Mouse (Mus musculus): ENCODE data around the gene Scaf8. TPM values are rescaled to one million over a fixed set of nuclear protein-coding genes. Genes with fewer than 3 reads are reported as not detected.
"Not testable (repeated sequence)": the region's sequence is repeated elsewhere in the genome, so short reads cannot be mapped to it uniquely, and the experiment has no call there.

Scaf8 gene
- polyA plus RNA-seq, 1 experiment from 2014 or later, result 7.7 TPM

DNA sequence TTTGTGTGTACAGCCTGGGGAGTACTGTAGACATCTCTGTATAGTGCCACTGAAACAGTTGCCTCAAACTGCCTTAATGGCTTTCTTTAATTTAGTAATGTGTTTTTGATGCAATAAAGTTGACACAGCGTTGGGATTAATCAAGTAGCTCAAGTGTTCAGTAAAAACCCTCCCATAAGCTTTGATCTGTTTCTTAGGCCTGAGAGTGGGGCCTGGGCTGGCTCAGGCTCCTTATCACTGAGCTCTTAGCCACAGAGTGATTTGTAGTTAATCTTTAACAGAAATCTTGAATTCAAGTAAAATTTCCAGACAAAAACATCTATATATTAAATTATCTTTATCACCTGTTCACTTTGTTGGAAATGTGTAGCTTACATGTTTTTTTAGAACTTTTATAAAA lies 8.8 kb downstream of the Scaf8 start:
- 49% methylated on average over 1 of the region's 1 CpGs for WGBS (ENCODE audit: insufficient replicate concordance)
- not testable (repeated sequence) for DNase-seq; H3K4me3 ChIP-seq (replicated peaks); H3K27ac ChIP-seq; H3K9me3 ChIP-seq (replicated peaks); H3K4me2 ChIP-seq; H3K9ac ChIP-seq; ATAC-seq (ENCODE audit: low read depth); H3K36me3 ChIP-seq; H3K27me3 ChIP-seq
- H3K4me1 ChIP-seq (replicated peaks), result peaks cover 18% of the 10 kb centered on the region

DNA sequence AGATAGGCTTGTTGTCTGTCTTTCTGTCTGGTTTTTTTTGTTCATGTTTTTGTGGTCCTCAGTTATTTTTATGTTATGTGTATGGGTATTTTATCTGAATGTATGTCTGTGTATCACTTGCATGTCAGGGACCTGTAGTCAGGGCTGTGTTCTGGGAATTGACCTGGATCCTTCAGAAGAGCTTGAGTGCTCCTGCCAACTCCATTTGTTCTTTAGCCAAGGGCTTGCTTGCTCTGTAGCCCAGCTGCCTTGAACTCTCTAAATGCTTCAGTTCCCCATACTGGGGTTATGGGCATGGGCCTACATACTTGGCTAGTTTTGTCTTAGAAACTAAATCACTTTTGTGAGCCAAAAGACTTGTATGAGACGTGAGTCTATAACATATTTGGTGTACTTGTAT lies 13.9 kb downstream of the Scaf8 start:
- WGBS (ENCODE audit: insufficient replicate concordance), result 93% methylated on average over 1 of the region's 1 CpGs
- H3K4me1 ChIP-seq (replicated peaks), result no peaks in the 10 kb centered on the region
- DNase-seq (no peak), ATAC-seq (ENCODE audit: low read depth) (no peak)
- no peaks in the 10 kb centered on the region for H3K9me3 ChIP-seq (replicated peaks)
- no peak overlapping the region for H3K4me3 ChIP-seq (replicated peaks)
- H3K27me3 ChIP-seq, result no peaks in the 10 kb centered on the region
- H3K36me3 ChIP-seq, result peaks cover 30% of the 10 kb centered on the region
- no peak overlapping the region for H3K27ac ChIP-seq
- H3K4me2 ChIP-seq, result no peak overlapping the region
- H3K9ac ChIP-seq, result no peak overlapping the region

DNA sequence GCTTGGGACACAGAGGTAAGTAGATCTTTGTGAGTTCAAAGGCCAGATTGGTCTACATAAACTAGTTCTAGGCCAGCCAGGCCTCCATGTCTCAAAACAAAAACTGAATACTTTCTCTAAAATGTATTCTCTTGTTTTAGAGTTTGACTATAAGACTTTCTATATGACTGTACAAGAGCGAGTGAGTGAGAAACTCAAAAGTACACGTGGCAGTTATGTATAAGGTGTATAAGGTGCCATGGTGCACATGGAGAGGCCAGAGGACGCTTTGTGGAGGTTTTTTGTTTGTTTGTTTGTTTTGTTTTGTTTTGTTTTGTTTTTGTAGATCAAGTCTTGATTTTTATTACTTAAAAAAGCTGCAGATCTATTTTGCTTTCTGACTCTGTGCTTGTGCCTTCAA lies 15.0 kb downstream of the Scaf8 start:
- no peak overlapping the region for H3K4me2 ChIP-seq
- H3K9ac ChIP-seq, result no peak overlapping the region
- no peaks in the 10 kb centered on the region for H3K4me1 ChIP-seq (replicated peaks)
- ATAC-seq (ENCODE audit: low read depth) (no peak), DNase-seq (no peak)
- 75% methylated on average over 3 of the region's 3 CpGs for whole genome bisulfite sequencing (ENCODE audit: insufficient replicate concordance)
- no peaks in the 10 kb centered on the region for H3K27me3 ChIP-seq
- no peaks in the 10 kb centered on the region for H3K9me3 ChIP-seq (replicated peaks)
- peaks cover 30% of the 10 kb centered on the region for H3K36me3 ChIP-seq
- H3K27ac ChIP-seq, result no peak overlapping the region
- no peak overlapping the region for H3K4me3 ChIP-seq (replicated peaks)

DNA sequence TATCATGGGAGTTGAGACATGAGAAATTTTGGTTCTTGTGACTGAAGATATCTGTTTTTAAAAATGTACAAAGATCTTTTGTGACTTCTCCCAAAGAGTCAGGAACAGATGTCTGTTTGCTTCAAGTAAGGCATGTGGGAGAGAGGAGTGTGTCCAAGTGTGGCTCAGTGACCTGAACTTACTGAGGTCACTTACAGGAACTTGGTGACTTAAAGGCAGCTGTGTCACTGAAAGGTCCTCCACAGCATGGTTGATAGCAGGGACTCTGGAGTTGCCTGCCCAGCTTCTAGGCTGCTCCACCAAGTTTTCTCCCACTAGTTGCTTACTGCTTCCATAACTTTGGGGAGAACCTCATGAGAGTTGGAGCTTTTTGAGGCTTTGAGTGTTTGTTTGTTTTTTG lies 20.6 kb downstream of the Scaf8 start:
- no peak overlapping the region for H3K27ac ChIP-seq
- no peak for DNase-seq
- H3K4me2 ChIP-seq, result no peak overlapping the region
- H3K9ac ChIP-seq, result no peak overlapping the region
- H3K36me3 ChIP-seq, result peaks cover 33% of the 10 kb centered on the region
- H3K4me1 ChIP-seq (replicated peaks), result peaks cover 42% of the 10 kb centered on the region
- H3K9me3 ChIP-seq (replicated peaks), result no peaks in the 10 kb centered on the region
- ATAC-seq (ENCODE audit: low read depth), result no peak
- H3K27me3 ChIP-seq, result no peaks in the 10 kb centered on the region
- no peak overlapping the region for H3K4me3 ChIP-seq (replicated peaks)

DNA sequence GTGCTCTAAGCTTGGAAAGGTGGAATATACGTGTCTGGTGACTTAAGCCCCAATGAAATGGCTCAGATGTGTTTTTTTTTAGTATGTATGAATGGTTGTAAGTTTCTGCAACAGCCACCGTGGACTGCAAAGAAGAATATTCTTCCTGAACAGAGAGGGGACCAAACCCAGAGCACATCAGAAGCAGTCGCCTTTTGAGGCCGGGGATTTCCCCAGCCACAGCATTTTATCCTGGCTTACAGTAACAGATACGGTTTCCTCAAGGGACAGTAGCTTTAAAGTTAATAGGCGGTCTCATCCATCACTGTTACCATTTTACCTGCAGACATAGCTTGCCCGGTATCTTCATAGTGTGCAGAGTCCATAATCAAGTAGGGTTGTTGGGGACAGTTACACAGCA lies 21.4 kb downstream of the Scaf8 start:
- no peak overlapping the region for H3K9ac ChIP-seq
- ATAC-seq (ENCODE audit: low read depth) (no peak), DNase-seq (no peak)
- no peak overlapping the region for H3K4me3 ChIP-seq (replicated peaks)
- no peak overlapping the region for H3K4me2 ChIP-seq
- no peak overlapping the region for H3K27ac ChIP-seq
- peaks cover 29% of the 10 kb centered on the region for H3K36me3 ChIP-seq
- no peaks in the 10 kb centered on the region for H3K9me3 ChIP-seq (replicated peaks)
- 73% methylated on average over 7 of the region's 7 CpGs for WGBS (ENCODE audit: insufficient replicate concordance)
- H3K27me3 ChIP-seq, result no peaks in the 10 kb centered on the region
- peaks cover 49% of the 10 kb centered on the region for H3K4me1 ChIP-seq (replicated peaks)

DNA sequence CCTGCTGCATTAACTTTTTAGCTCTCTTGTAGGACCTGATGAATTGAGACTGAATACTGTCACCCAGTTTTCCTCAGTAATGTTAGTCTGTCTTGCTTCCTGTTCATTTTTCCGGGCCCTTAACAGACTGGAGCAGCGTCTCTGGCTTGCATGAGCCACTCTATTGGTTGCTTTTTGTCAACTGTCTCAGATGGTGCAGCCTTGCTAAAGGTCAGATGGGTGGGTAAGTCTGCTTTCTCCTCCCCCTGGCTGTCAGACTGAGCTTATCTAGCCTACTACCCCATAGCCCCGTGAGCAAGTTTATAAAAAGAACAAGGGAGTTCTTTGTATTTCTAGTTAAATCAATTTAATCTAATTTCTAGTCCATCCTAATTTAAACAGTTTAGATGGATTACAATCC lies 23.6 kb downstream of the Scaf8 start:
- peak overlapping the region; percentile 55 for H3K27ac ChIP-seq
- no peak overlapping the region for H3K4me3 ChIP-seq (replicated peaks)
- no peaks in the 10 kb centered on the region for H3K27me3 ChIP-seq
- DNase-seq, result peak; percentile 18
- H3K36me3 ChIP-seq, result peaks cover 10% of the 10 kb centered on the region
- ATAC-seq (ENCODE audit: low read depth), result peak; percentile 86
- no peaks in the 10 kb centered on the region for H3K9me3 ChIP-seq (replicated peaks)
- H3K9ac ChIP-seq, result 0 out of 2 replicates have a peak overlapping the region, but pooled peaks have one; percentile 11
- 13% methylated on average over 3 of the region's 3 CpGs for WGBS (ENCODE audit: insufficient replicate concordance)
- H3K4me1 ChIP-seq (replicated peaks), result peaks cover 52% of the 10 kb centered on the region
- peak overlapping the region; percentile 40 for H3K4me2 ChIP-seq

DNA sequence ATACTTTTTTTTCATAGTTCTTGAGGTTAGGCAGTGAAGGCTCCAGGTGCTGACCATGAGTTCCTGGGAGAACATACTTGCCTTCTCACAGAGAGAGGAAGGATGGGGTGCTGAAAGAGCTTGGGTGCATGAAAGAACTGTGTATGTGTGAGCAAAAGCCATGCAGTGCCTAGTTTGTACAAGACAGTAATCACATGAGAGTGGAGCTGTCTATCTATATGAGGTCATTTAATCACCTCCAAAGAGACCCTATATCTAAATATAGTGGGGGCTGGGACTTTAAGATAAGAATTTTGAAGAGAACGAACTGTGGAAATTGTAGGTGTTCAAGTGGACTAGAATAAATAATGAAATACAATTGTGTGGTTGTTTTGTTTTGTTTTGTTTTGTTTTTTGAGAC lies 25.3 kb downstream of the Scaf8 start:
- DNase-seq (no peak), ATAC-seq (ENCODE audit: low read depth) (peak; percentile 77)
- Histone ChIP-seq H3K27me3 (no peaks in the 10 kb centered on the region), H3K27ac (no peak overlapping the region), H3K36me3 (peaks cover 11% of the 10 kb centered on the region), H3K9ac (no peak overlapping the region), H3K4me3 (replicated peaks) (no peak overlapping the region), H3K4me1 (replicated peaks) (peaks cover 52% of the 10 kb centered on the region), H3K9me3 (replicated peaks) (no peaks in the 10 kb centered on the region), H3K4me2 (peak overlapping the region; percentile 44)
- 26% methylated on average over 1 of the region's 1 CpGs for WGBS (ENCODE audit: insufficient replicate concordance)

DNA sequence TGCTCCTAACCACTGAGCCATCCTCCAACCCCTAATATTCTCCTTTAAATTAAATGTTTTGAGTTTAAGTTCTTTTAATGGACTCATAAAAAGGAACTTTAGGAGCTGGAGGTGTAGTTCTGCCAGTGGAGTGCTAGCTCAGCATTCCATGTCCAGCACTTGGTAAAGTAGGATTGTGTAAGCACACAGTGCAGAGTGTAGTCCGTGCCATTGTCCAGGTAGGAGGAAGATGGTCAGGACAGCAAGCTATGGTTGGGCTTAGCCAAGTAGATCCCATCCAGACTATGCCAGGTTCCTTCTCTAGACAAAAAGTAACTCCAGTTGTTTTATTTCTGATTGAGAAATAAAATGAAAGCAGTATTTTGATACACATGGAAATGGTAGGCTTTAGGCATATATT lies 34.1 kb downstream of the Scaf8 start:
- DNase-seq, result no peak

DNA sequence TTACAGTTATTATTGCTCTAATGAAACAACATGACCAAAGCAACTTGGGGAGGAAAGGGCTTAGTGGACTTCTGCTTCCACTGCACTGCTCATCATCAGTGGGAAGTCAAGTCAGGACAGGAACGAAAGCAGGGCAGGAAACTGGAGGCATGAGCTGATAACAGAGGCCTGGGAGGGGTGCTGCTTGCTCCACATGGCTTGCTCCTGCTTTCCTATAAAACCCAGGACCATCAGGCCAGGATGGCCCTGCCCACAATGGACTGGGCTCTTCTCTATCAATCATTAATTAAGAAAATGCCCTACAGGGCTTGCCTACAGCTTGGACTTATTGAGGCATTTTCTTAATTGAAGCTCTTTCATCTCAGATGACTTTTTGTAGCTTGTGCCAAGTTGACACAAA lies 34.8 kb downstream of the Scaf8 start:
- no peak overlapping the region for H3K27ac ChIP-seq
- H3K4me3 ChIP-seq (replicated peaks), result no peak overlapping the region
- no peaks in the 10 kb centered on the region for H3K27me3 ChIP-seq
- no peak overlapping the region for H3K9ac ChIP-seq
- no peaks in the 10 kb centered on the region for H3K9me3 ChIP-seq (replicated peaks)
- WGBS (ENCODE audit: insufficient replicate concordance), result 11% methylated on average over 1 of the region's 1 CpGs
- no peak for DNase-seq
- H3K4me1 ChIP-seq (replicated peaks), result peaks cover 13% of the 10 kb centered on the region
- peaks cover 34% of the 10 kb centered on the region for H3K36me3 ChIP-seq
- H3K4me2 ChIP-seq, result no peak overlapping the region
- ATAC-seq (ENCODE audit: low read depth), result peak; percentile 71

More for the DNA sequence above, 34.1 kb downstream of the Scaf8 start:
- Histone ChIP-seq H3K4me2 (no peak overlapping the region), H3K9me3 (replicated peaks) (no peaks in the 10 kb centered on the region), H3K27ac (no peak overlapping the region), H3K4me3 (replicated peaks) (no peak overlapping the region), H3K4me1 (replicated peaks) (peaks cover 13% of the 10 kb centered on the region), H3K36me3 (peaks cover 27% of the 10 kb centered on the region), H3K9ac (no peak overlapping the region), H3K27me3 (no peaks in the 10 kb centered on the region)
- peak; percentile 53; the same call in 1 of the 2 replicates for ATAC-seq (ENCODE audit: low read depth)
- WGBS (ENCODE audit: insufficient replicate concordance), result 82% methylated on average over 1 of the region's 1 CpGs

DNA sequence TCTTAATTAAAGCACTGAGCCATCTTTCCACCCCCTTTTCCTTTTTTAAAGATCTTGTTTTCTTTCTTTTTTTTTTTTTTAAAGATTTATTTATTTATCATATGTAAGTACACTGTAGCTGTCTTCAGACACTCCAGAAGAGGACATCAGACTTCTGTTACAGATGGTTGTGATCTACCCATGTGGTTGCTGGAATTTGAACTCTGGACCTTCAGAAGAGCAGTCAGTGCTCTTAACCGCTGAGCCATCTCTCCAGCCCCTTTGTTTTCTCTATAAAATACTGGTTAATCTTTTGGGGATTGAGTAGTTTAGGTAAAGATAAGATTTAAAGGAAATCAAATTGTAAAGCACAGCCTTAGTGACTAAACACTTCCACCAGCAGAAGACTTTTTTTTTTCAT lies 35.9 kb downstream of the Scaf8 start:
- DNase-seq; H3K4me3 ChIP-seq (replicated peaks); ATAC-seq (ENCODE audit: low read depth); H3K9ac ChIP-seq; H3K4me2 ChIP-seq; H3K27me3 ChIP-seq; H3K9me3 ChIP-seq (replicated peaks); H3K27ac ChIP-seq: not testable (repeated sequence)
- peaks cover 31% of the 10 kb centered on the region for H3K36me3 ChIP-seq
- 61% methylated on average over 1 of the region's 1 CpGs for WGBS (ENCODE audit: insufficient replicate concordance)
- H3K4me1 ChIP-seq (replicated peaks), result peaks cover 14% of the 10 kb centered on the region

DNA sequence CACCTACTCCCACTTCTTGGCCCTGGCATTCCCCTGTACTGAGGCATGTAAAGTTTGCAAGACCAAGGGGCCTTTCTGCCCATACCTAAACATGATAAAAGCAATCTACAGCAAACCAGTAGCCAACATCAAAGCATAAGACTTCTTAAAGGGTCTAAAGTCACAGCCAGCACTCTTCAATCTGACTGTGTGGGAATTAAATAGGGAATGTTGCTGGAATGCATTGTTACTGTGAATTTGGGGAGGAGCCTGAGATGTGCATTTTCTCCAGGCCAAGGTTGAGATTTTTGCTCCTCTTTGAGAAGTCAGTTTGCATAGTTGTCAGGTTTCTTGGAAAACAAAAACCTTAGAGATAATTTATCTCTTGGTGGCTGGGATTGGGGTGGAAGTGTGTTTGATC lies 36.4 kb downstream of the Scaf8 start:
- H3K27ac ChIP-seq, result no peak overlapping the region
- H3K4me2 ChIP-seq, result no peak overlapping the region
- H3K9ac ChIP-seq, result no peak overlapping the region
- ATAC-seq (ENCODE audit: low read depth) (no peak), DNase-seq (no peak)
- H3K36me3 ChIP-seq, result peaks cover 34% of the 10 kb centered on the region
- peaks cover 17% of the 10 kb centered on the region for H3K4me1 ChIP-seq (replicated peaks)
- H3K4me3 ChIP-seq (replicated peaks), result no peak overlapping the region
- H3K27me3 ChIP-seq, result no peaks in the 10 kb centered on the region
- no peaks in the 10 kb centered on the region for H3K9me3 ChIP-seq (replicated peaks)

DNA sequence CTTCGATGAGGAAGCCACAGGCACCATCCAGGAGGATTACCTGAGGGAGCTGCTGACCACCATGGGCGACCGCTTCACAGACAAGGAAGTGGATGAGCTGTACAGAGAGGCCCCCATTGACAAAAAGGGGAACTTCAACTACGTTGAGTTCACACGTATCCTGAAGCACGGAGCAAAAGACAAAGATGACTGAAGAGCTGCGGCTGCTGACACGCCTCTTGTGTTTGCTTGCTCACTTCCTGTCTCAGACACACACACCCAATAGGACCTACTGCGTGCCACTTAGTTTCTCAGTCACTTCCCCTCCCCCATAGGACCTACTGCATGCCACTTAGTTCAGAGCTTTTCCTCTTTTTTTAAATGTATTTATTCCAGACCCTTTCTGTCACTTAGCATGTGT lies 41.4 kb downstream of the Scaf8 start:
- H3K27ac ChIP-seq; H3K4me1 ChIP-seq (replicated peaks); H3K9ac ChIP-seq; H3K9me3 ChIP-seq (replicated peaks); H3K27me3 ChIP-seq; H3K4me2 ChIP-seq; H3K4me3 ChIP-seq (replicated peaks); DNase-seq: not testable (repeated sequence)
- ATAC-seq (ENCODE audit: low read depth), result peak; percentile 76
- H3K36me3 ChIP-seq, result peaks cover 42% of the 10 kb centered on the region
- 35% methylated on average over 9 of the region's 9 CpGs for WGBS (ENCODE audit: insufficient replicate concordance)

DNA sequence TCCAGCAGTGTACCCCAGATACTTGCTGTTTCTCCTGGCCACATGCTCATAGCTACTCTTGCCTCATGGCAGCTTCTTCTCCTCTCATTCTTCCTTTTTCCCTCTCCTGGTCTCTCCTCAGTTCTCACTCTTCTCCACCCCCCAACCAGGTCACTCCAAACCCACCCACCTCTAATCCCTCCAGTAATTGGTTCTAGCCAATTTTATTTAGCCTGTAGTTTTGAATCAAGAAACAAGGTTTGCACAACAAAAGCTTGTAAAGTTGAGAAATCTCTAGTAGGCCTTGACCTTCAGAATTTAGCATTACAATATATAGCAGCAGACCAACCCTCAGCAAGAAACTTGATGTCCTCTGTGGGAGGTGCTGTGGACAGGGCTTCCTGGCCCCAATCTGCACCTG lies 42.2 kb downstream of the Scaf8 start:
- ATAC-seq (ENCODE audit: low read depth), result no peak; the same call in 1 of the 2 replicates
- H3K27me3 ChIP-seq, result no peaks in the 10 kb centered on the region

More for the DNA sequence above, 42.2 kb downstream of the Scaf8 start:
- H3K4me3 ChIP-seq (replicated peaks), result no peak overlapping the region
- H3K9ac ChIP-seq, result no peak overlapping the region
- H3K4me2 ChIP-seq, result no peak overlapping the region
- 0 out of 2 replicates have a peak, but pooled peaks cover 4% of the 10 kb centered on the region for H3K4me1 ChIP-seq (replicated peaks)
- peaks cover 46% of the 10 kb centered on the region for H3K36me3 ChIP-seq
- H3K27ac ChIP-seq, result no peak overlapping the region
- H3K9me3 ChIP-seq (replicated peaks), result no peaks in the 10 kb centered on the region
- no peak for DNase-seq

Data from liver, embryonic 13.5 days (tissue).